9 mouse cellular contexts compared by ENCODE assay signal in the genomic region with DNA sequence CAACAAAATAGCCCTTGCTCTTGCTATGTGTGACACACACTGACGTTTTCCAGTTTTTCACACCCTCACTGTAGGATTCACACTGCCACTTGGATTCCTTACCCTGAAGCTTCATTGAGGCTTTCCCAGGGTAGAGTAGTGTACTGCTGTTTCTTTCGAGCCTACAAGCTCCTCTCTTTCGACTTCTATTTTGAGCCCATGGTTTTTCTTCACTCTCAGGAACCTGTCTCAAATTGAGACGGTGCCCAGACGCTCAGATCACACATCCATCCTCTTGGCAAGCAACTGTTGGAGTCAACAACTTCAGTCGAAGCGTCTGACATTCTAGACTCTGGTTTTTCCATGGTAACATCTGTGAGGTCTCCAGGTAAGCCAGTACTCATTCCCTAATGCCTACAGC. TPM values are rescaled to one million over a fixed set of nuclear protein-coding genes. Genes with fewer than 3 reads are reported as not detected.
DNase-seq lines count a peak whose midpoint lies in the region; ATAC-seq and TF ChIP-seq lines count a peak whose summit lies in the region.
"Had no signal": no experiment of that assay in that cellular context is flagged by ENCODE, and none has a peak within 500 bp of the region (broad histone marks: within the 10 kb centered on the region; RNA-seq: fewer than 3 reads in every experiment).

A gene (minus strand): TSS at position 296 of the 400 bp plus-strand sequence.

- H3K36me3 ChIP-seq in heart, embryonic 15.5 days: no peaks in the 10 kb centered on the region
- H3K36me3 ChIP-seq in heart, embryonic 10.5 days: no peaks in the 10 kb centered on the region
- H3K36me3 ChIP-seq in hindbrain, embryonic 12.5 days: no peaks in the 10 kb centered on the region
- H3K36me3 ChIP-seq in limb, embryonic 10.5 days: no peaks in the 10 kb centered on the region

- H3K9me3 ChIP-seq in heart, embryonic 15.5 days (replicated peaks): no peaks in the 10 kb centered on the region
- H3K9me3 ChIP-seq in heart, embryonic 10.5 days: no peaks in the 10 kb centered on the region
- no peaks in the 10 kb centered on the region for H3K9me3 ChIP-seq in hindbrain, embryonic 12.5 days (replicated peaks)
- H3K9me3 ChIP-seq in limb, embryonic 10.5 days (replicated peaks): no peaks in the 10 kb centered on the region

- no peak within 1 kb of the TSS for H3K9ac ChIP-seq in heart, embryonic 15.5 days
- H3K9ac ChIP-seq in hindbrain, embryonic 12.5 days: no peak within 1 kb of the TSS

- peak within 1 kb of the TSS; percentile 38; the same call in 1 of the 2 replicates for H3K27ac ChIP-seq in heart, embryonic 15.5 days
- no peak within 1 kb of the TSS for H3K27ac ChIP-seq in heart, embryonic 10.5 days
- H3K27ac ChIP-seq in cortical plate, adult 2 months (ENCODE audit: insufficient read depth, low read length): peak within 1 kb of the TSS; percentile 46; the same call in 1 of the 2 replicates
- H3K27ac ChIP-seq in hindbrain, embryonic 12.5 days: no peak within 1 kb of the TSS
- H3K27ac ChIP-seq in limb, embryonic 10.5 days: no peak within 1 kb of the TSS

- peaks cover 9% of the 10 kb centered on the region for H3K4me1 ChIP-seq in heart, embryonic 15.5 days (replicated peaks)
- no peaks in the 10 kb centered on the region for H3K4me1 ChIP-seq in heart, embryonic 10.5 days
- peaks cover 6% of the 10 kb centered on the region for H3K4me1 ChIP-seq in cortical plate, adult 2 months (ENCODE audit: control insufficient read depth, insufficient read depth, low read length)
- H3K4me1 ChIP-seq in hindbrain, embryonic 12.5 days: no peaks in the 10 kb centered on the region
- no peaks in the 10 kb centered on the region for H3K4me1 ChIP-seq in limb, embryonic 10.5 days

- WGBS in heart, embryonic 15.5 days: 43% methylated on average over 7 of the region's 7 CpGs
- WGBS in heart, embryonic 10.5 days: 58% methylated on average over 7 of the region's 7 CpGs
- 84% methylated on average over 7 of the region's 7 CpGs for WGBS in hindbrain, embryonic 12.5 days
- 79% methylated on average over 7 of the region's 7 CpGs for WGBS in limb, embryonic 10.5 days

- no peak within 1 kb of the TSS for H3K4me3 ChIP-seq in heart, embryonic 15.5 days
- H3K4me3 ChIP-seq in heart, embryonic 10.5 days: no peak within 1 kb of the TSS
- H3K4me3 ChIP-seq in cortical plate, adult 2 months (ENCODE audit: insufficient read depth, low read length): no peak within 1 kb of the TSS
- no peak within 1 kb of the TSS for H3K4me3 ChIP-seq in hindbrain, embryonic 12.5 days
- H3K4me3 ChIP-seq in limb, embryonic 10.5 days: no peak within 1 kb of the TSS

- no peak for TF ChIP-seq POLR2A in cortical plate, adult 2 months (IDR thresholded peaks at IDR 0.05; ENCODE audit: extremely low read depth, insufficient read depth, low read length)

- ATAC-seq in heart, embryonic 15.5 days (replicated peaks; ENCODE audit: insufficient number of reproducible peaks, insufficient read depth, low FRiP score, low read depth): no peak; the same call in 1 of the 2 replicates
- no peak for ATAC-seq in hindbrain, embryonic 12.5 days (ENCODE audit: low FRiP score)
- ATAC-seq: intestine, embryonic 16.5 days had no signal

- H3K4me2 ChIP-seq in heart, embryonic 15.5 days: no peak within 1 kb of the TSS
- H3K4me2 ChIP-seq in hindbrain, embryonic 12.5 days (replicated peaks): no peak within 1 kb of the TSS

- intact Hi-C loops in left cerebral cortex, postnatal 36 days (cut with DNase I): no loop called here

- DNase-seq in heart, embryonic 10.5 days (ENCODE audit: low spot score): no peak
- DNase-seq in left cerebral cortex, postnatal 36 days (ENCODE audit: low spot score in 2 of 2): peak; percentile 29 to 30
- no peak for DNase-seq in limb, embryonic 10.5 days (ENCODE audit: low spot score)
- no peak for DNase-seq in urinary bladder, postnatal 36 days (ENCODE audit: low spot score in 2 of 2)
- DNase-seq: lung, adult 2 months had no signal

- no peaks in the 10 kb centered on the region for H3K27me3 ChIP-seq in heart, embryonic 15.5 days
- no peaks in the 10 kb centered on the region for H3K27me3 ChIP-seq in heart, embryonic 10.5 days (ENCODE audit: insufficient read depth, poor library complexity, severe bottlenecking)
- no peaks in the 10 kb centered on the region for H3K27me3 ChIP-seq in hindbrain, embryonic 12.5 days
- no peaks in the 10 kb centered on the region for H3K27me3 ChIP-seq in limb, embryonic 10.5 days (ENCODE audit: low read depth, poor library complexity, severe bottlenecking)

- TF ChIP-seq CTCF in cortical plate, adult 2 months (IDR thresholded peaks at IDR 0.05; ENCODE audit: extremely low read depth, insufficient read depth, low read length): no peak

RNA-seq across cellular contexts. Expression of the gene that starts here (rescaled TPM):
- 6.0 and 6.1 TPM in 2 replicates for polyA plus RNA-seq in heart, embryonic 15.5 days (2015; fragmentation: Nextera tagmentation; extraction: Ambion mirVana)
- polyA plus RNA-seq in heart, embryonic 10.5 days (2016; fragmentation: Nextera tagmentation; extraction: Ambion mirVana): 6.9 and 8.0 TPM in 2 replicates
- 15.2 and 15.3 TPM in 2 replicates for polyA plus RNA-seq in cortical plate, adult 2 months (2012; rRNA removed)
- 20.7 and 21.3 TPM in 2 replicates for polyA plus RNA-seq in hindbrain, embryonic 12.5 days (2016; fragmentation: Nextera tagmentation; extraction: Ambion mirVana)
- total RNA-seq in left cerebral cortex, postnatal 36 days (2021): 10 to 100 TPM; 63.5 to 77.6 TPM
- 0.64 and 2.8 TPM in 2 replicates for polyA plus RNA-seq in limb, embryonic 10.5 days (2016; fragmentation: Nextera tagmentation; extraction: Ambion mirVana)

Comparison
In these comparisons a context has a peak if more than half of its experiments do, and no peak if none do; other contexts are left out.
1. H3K27ac ChIP-seq: peak in heart, embryonic 15.5 days (single experiment) and cortical plate, adult 2 months (single experiment); none in heart, embryonic 10.5 days (single experiment), hindbrain, embryonic 12.5 days (single experiment) and limb, embryonic 10.5 days (single experiment).
2. DNase-seq: peak in left cerebral cortex, postnatal 36 days (2 of 2); none in heart, embryonic 10.5 days (single experiment), limb, embryonic 10.5 days (single experiment) and urinary bladder, postnatal 36 days (0 of 2).